Mouse (Mus musculus) natural killer cell, adult 2 months (primary cell): ENCODE results near the gene Rps15a.

Source experiments
- DNase-seq, 2 experiments: peaks; one replicate each; pipeline ENCODE4 v3.0.0; 2022; ENCODE audit warnings: low spot score in 2 of 2

Rps15a gene

DNA sequence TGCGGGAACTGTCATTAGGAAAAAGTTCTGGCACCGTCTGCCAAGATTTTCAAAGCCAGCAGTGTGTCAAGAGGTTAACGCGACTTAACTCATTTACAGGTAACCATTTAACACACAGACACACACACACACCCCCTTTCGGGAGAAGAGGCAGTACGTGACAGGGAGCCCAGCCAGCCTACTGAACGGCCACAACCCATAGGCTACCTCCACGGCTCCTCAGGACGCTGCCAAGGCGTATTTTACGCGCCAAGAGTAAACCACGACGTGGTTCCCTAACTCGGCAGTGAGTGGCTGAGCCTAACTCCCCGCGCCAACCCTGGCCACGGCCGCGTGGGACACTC lies 483 bp downstream of the Rps15a start:
- DNase-seq, result no peak

GRCm38 (mm10) chr7:118113541-118114297 lies 2.3 kb downstream of the Rps15a start:
- peak; percentile 30 to 53 for DNase-seq

- no peak for DNase-seq
These were observed 4.9 kb downstream of the Rps15a start for GRCm38 (mm10) chr7:118111128-118111527.

- DNase-seq, result no peak
These were observed 8.3 kb downstream of the Rps15a start for GRCm38 (mm10) chr7:118107671-118108070.

- no peak for DNase-seq
These were observed 11.4 kb downstream of the Rps15a start for GRCm38 (mm10) chr7:118104458-118105052.

- no peak for DNase-seq
These were observed 12.3 kb downstream of the Rps15a start for GRCm38 (mm10) chr7:118103462-118104379.

GRCm38 (mm10) chr7:118102678-118103461 lies 13.1 kb downstream of the Rps15a start:
- no peak for DNase-seq

GRCm38 (mm10) chr7:118102231-118102630 lies 13.8 kb downstream of the Rps15a start:
- peak in 1 of 2 experiments; percentile 21 for DNase-seq

GRCm38 (mm10) chr7:118097615-118098014 lies 18.4 kb downstream of the Rps15a start:
- DNase-seq, result no peak

GRCm38 (mm10) chr7:118079987-118080386 lies 36.0 kb downstream of the Rps15a start:
- no peak for DNase-seq

GRCm38 (mm10) chr7:118079097-118079496 lies 36.9 kb downstream of the Rps15a start:
- no peak for DNase-seq

DNA sequence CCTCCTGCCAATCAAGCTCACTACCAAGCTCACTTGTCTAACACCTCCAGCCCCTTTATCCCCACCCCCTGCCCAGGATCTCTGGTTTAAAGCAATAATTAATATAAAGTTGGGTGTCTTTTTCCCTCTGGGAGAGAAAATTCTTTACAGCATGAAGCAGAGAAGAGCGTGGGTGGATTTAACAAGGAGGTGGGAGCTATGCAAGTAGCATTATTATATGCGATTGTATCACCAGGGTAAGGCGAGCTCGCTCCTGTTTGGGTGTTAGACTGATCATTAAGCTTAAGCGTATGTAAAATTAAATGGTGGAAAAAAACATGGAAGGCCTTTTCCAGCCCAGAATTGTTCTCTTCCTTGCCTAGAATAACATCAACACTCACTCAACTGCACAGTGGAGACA lies 48.7 kb downstream of the Rps15a start:
- no peak for DNase-seq

GRCm38 (mm10) chr7:118056300-118056699 lies 59.7 kb downstream of the Rps15a start:
- DNase-seq, result no peak
